ENCODE assay signal across 8 mouse cellular contexts in genomic region chr4:82539406-82540047, GRCm38 (mm10).
DNase-seq lines count a peak whose midpoint lies in the region; ATAC-seq and TF ChIP-seq lines count a peak whose summit lies in the region.
"Had no signal": no experiment of that assay in that cellular context is flagged by ENCODE, and none has a peak within 500 bp of the region (broad histone marks: within the 10 kb centered on the region; RNA-seq: fewer than 3 reads in every experiment).

No protein-coding gene starts in this region.

- no peak for DNase-seq in lung, adult 2 months
- DNase-seq in cerebellum, postnatal 36 days = peak; percentile 64 to 71
- peak; percentile 36 to 40 for DNase-seq in heart, postnatal 10 days
- DNase-seq in thymus, adult 2 months = no peak
- no peak for DNase-seq in c-Kit-positive CD71-positive TER-119-positive erythroid progenitor cells, embryonic 14.5 days (ENCODE audit: low spot score)

- no peak for TF ChIP-seq POLR2A in lung, adult 2 months (IDR thresholded peaks at IDR 0.05; ENCODE audit: borderline replicate concordance, extremely low read depth, low read depth, low read length)
- no peak for TF ChIP-seq POLR2A in thymus, adult 2 months (IDR thresholded peaks at IDR 0.05; ENCODE audit: control insufficient read depth, extremely low read depth, insufficient read depth, low read length, poor library complexity)

- H3K9me3 ChIP-seq in lung, embryonic 15.5 days = no peaks in the 10 kb centered on the region
- no peaks in the 10 kb centered on the region for H3K9me3 ChIP-seq in neural tube, embryonic 15.5 days (replicated peaks)

- no peak for TF ChIP-seq CTCF in lung, adult 2 months (IDR thresholded peaks at IDR 0.05; ENCODE audit: insufficient read depth, low read length)
- TF ChIP-seq CTCF in thymus, adult 2 months (IDR thresholded peaks at IDR 0.05; ENCODE audit: borderline replicate concordance, control insufficient read depth, extremely low read depth, insufficient read depth, low read length, poor library complexity) = no peak

- H3K4me1 ChIP-seq in lung, embryonic 15.5 days = peaks cover 54% of the 10 kb centered on the region
- H3K4me1 ChIP-seq in lung, adult 2 months (ENCODE audit: control insufficient read depth, insufficient read depth, low read length) = peaks cover 8% of the 10 kb centered on the region
- peaks cover 40% of the 10 kb centered on the region for H3K4me1 ChIP-seq in neural tube, embryonic 15.5 days
- no peaks in the 10 kb centered on the region for H3K4me1 ChIP-seq in thymus, adult 2 months (replicated peaks; ENCODE audit: control insufficient read depth, insufficient read depth, low read length)

- peak overlapping the region; percentile 15; the same call in 1 of the 2 replicates for H3K9ac ChIP-seq in lung, embryonic 15.5 days
- peak overlapping the region; percentile 24; the same call in 1 of the 2 replicates for H3K9ac ChIP-seq in neural tube, embryonic 15.5 days (replicated peaks)
- H3K9ac ChIP-seq: liver, embryonic 14.5 days had no signal

- H3K4me3 ChIP-seq in lung, embryonic 15.5 days = no peak overlapping the region
- H3K4me3 ChIP-seq in lung, adult 2 months (replicated peaks; ENCODE audit: extremely low read depth, low read depth, low read length) = no peak overlapping the region
- no peak overlapping the region for H3K4me3 ChIP-seq in neural tube, embryonic 15.5 days (replicated peaks)
- no peak overlapping the region for H3K4me3 ChIP-seq in thymus, adult 2 months (ENCODE audit: control insufficient read depth, insufficient read depth, low read length)

- peak overlapping the region; percentile 43; the same call in 1 of the 2 replicates for H3K27ac ChIP-seq in lung, embryonic 15.5 days
- H3K27ac ChIP-seq in neural tube, embryonic 15.5 days (replicated peaks) = peak overlapping the region; percentile 58
- no peak overlapping the region for H3K27ac ChIP-seq in thymus, adult 2 months (ENCODE audit: control insufficient read depth, insufficient read depth, low read length)
- H3K27ac ChIP-seq: liver, embryonic 14.5 days had no signal

- WGBS in lung, embryonic 15.5 days = 33% methylated on average over 8 of the region's 8 CpGs
- 42% methylated on average over 8 of the region's 8 CpGs for WGBS in lung, adult 2 months
- WGBS in neural tube, embryonic 15.5 days = 25% methylated on average over 8 of the region's 8 CpGs
- WGBS in thymus, adult 2 months = 34% methylated on average over 8 of the region's 8 CpGs

- H3K27me3 ChIP-seq in lung, embryonic 15.5 days = no peaks in the 10 kb centered on the region
- H3K27me3 ChIP-seq in neural tube, embryonic 15.5 days (replicated peaks) = peaks cover 26% of the 10 kb centered on the region
- H3K27me3 ChIP-seq in thymus, adult 2 months (ENCODE audit: control insufficient read depth, insufficient read depth, low read length) = peaks cover 6% of the 10 kb centered on the region; the same call in 1 of the 2 replicates

- no peak for ATAC-seq in lung, embryonic 15.5 days (ENCODE audit: borderline replicate concordance, extremely low read depth, low FRiP score, low TSS enrichment)
- ATAC-seq in neural tube, embryonic 15.5 days (ENCODE audit: low FRiP score) = no peak

- no peaks in the 10 kb centered on the region for H3K36me3 ChIP-seq in lung, embryonic 15.5 days
- H3K36me3 ChIP-seq in neural tube, embryonic 15.5 days = no peaks in the 10 kb centered on the region
- H3K36me3 ChIP-seq in thymus, adult 2 months (ENCODE audit: control insufficient read depth, insufficient read depth, low read length) = no peaks in the 10 kb centered on the region

- intact Hi-C loops in heart, postnatal 10 days (cut with DNase I) = loop anchor here (2.0 to 5.0 kb wide), 2 partner anchors 39 to 1362 kb away; no protein-coding TSS in a partner anchor

- peak overlapping the region; percentile 76 for H3K4me2 ChIP-seq in lung, embryonic 15.5 days
- peak overlapping the region; percentile 70 for H3K4me2 ChIP-seq in neural tube, embryonic 15.5 days

Comparison
In these comparisons a context has a peak if more than half of its experiments do, and no peak if none do; other contexts are left out.
1. DNase-seq: peak in cerebellum, postnatal 36 days (2 of 2) and heart, postnatal 10 days (2 of 2); none in lung, adult 2 months (single experiment), thymus, adult 2 months (single experiment) and c-Kit-positive CD71-positive TER-119-positive erythroid progenitor cells, embryonic 14.5 days (single experiment).